Comparison of ENCODE assay signal across 21 mouse cellular contexts in genomic region chr1:109850591-109850990, GRCm38 (mm10).
"Had no signal": no experiment of that assay in that cellular context is flagged by ENCODE, and none has a peak within 500 bp of the region (broad histone marks: within the 10 kb centered on the region; RNA-seq: fewer than 3 reads in every experiment).

No protein-coding gene starts in this region.

- H3K4me2 ChIP-seq: limb, embryonic 12.5 days; limb, embryonic 15.5 days; liver, embryonic 11.5 days; lung, embryonic 14.5 days; midbrain, embryonic 12.5 days; midbrain, embryonic 15.5 days had no signal

- H3K27ac ChIP-seq: kidney, postnatal 0 days; layer of hippocampus, adult 2 months; limb, embryonic 12.5 days; limb, embryonic 15.5 days; liver, embryonic 14.5 days; macrophage; midbrain, embryonic 12.5 days; midbrain, embryonic 15.5 days; stomach, postnatal 0 days had no signal

- H3K4me1 ChIP-seq: limb, embryonic 12.5 days; limb, embryonic 15.5 days; midbrain, embryonic 12.5 days; midbrain, embryonic 15.5 days had no signal

- H3K27me3 ChIP-seq: limb, embryonic 12.5 days; limb, embryonic 15.5 days; midbrain, embryonic 12.5 days; midbrain, embryonic 15.5 days had no signal

- ATAC-seq: liver, postnatal 0 days; lung, postnatal 0 days; midbrain, embryonic 15.5 days had no signal

- H3K36me3 ChIP-seq: limb, embryonic 12.5 days; limb, embryonic 15.5 days; midbrain, embryonic 12.5 days; midbrain, embryonic 15.5 days had no signal

- H3K9me3 ChIP-seq: limb, embryonic 12.5 days; limb, embryonic 15.5 days; midbrain, embryonic 12.5 days; midbrain, embryonic 15.5 days had no signal

- H3K4me3 ChIP-seq: layer of hippocampus, adult 2 months; limb, embryonic 12.5 days; limb, embryonic 15.5 days; midbrain, embryonic 12.5 days; midbrain, embryonic 15.5 days had no signal

- H3K9ac ChIP-seq: limb, embryonic 12.5 days; limb, embryonic 15.5 days; liver, embryonic 14.5 days; liver, postnatal 0 days; lung, embryonic 14.5 days; midbrain, embryonic 12.5 days; midbrain, embryonic 15.5 days had no signal

- DNase-seq: kidney, postnatal 25 days; layer of hippocampus, adult 9-11 months; liver, postnatal 0 days; lung, embryonic 14.5 days; right cerebral cortex, adult 18-20 months; right cerebral cortex, postnatal 14 days; right cerebral cortex, postnatal 4 days; thymus, adult 2 months; thymus, postnatal 14 days; thymus, postnatal 4 days had no signal
